Mouse (Mus musculus): ENCODE measurements at regions not wholly inside any gene's neighbourhood (a gene's known extent, or its start where the extent isn't known, plus 50 kb on each side); places are given as distances from the start of the nearest gene placed in this dataset.

- no peak overlapping the region for H3K4me3 ChIP-seq (replicated peaks; ENCODE audit: control insufficient read depth, low read depth, low read length)
- 63% methylated on average over 6 of the region's 6 CpGs for WGBS
- no peak for TF ChIP-seq CTCF (IDR thresholded peaks at IDR 0.05; ENCODE audit: control insufficient read depth, insufficient read depth, low read length)
- no peak for TF ChIP-seq POLR2A (IDR thresholded peaks at IDR 0.05; ENCODE audit: borderline replicate concordance, control insufficient read depth, low read depth, low read length)
Measured at GRCm38 (mm10) chr17:88274720-88275433, 165.6 kb upstream of the Foxn2 start.

GRCm38 (mm10) chr17:88279656-88280055, 160.9 kb upstream of the Foxn2 start:
- TF ChIP-seq CTCF (IDR thresholded peaks at IDR 0.05; ENCODE audit: control insufficient read depth, insufficient read depth, low read length) (no peak), POLR2A (IDR thresholded peaks at IDR 0.05; ENCODE audit: borderline replicate concordance, control insufficient read depth, low read depth, low read length) (no peak)
- 48% methylated on average over 5 of the region's 5 CpGs for WGBS
- no peak overlapping the region for H3K27ac ChIP-seq (ENCODE audit: control insufficient read depth, insufficient read depth, low read depth, low read length, poor library complexity)
- H3K4me3 ChIP-seq (replicated peaks; ENCODE audit: control insufficient read depth, low read depth, low read length), result no peak overlapping the region
- no peaks in the 10 kb centered on the region for H3K4me1 ChIP-seq (ENCODE audit: control insufficient read depth, insufficient read depth, low read length)

More at GRCm38 (mm10) chr17:88274720-88275433, 165.6 kb upstream of the Foxn2 start:
- Histone ChIP-seq H3K27ac (ENCODE audit: control insufficient read depth, insufficient read depth, low read depth, low read length, poor library complexity) (no peak overlapping the region), H3K4me1 (ENCODE audit: control insufficient read depth, insufficient read depth, low read length) (no peaks in the 10 kb centered on the region)

- no peak overlapping the region for H3K27ac ChIP-seq (ENCODE audit: control insufficient read depth, insufficient read depth, low read depth, low read length, poor library complexity)
- 65% methylated on average over 1 of the region's 1 CpGs for WGBS
- no peak for TF ChIP-seq CTCF (IDR thresholded peaks at IDR 0.05; ENCODE audit: control insufficient read depth, insufficient read depth, low read length)
- TF ChIP-seq POLR2A (IDR thresholded peaks at IDR 0.05; ENCODE audit: borderline replicate concordance, control insufficient read depth, low read depth, low read length), result no peak
Measured at GRCm38 (mm10) chr17:88282711-88283110, 157.8 kb upstream of the Foxn2 start.

GRCm38 (mm10) chr17:88284477-88284876, 156.0 kb upstream of the Foxn2 start:
- no peak overlapping the region for H3K4me3 ChIP-seq (replicated peaks; ENCODE audit: control insufficient read depth, low read depth, low read length)
- 70% methylated on average over 3 of the region's 3 CpGs for WGBS
- H3K4me1 ChIP-seq (ENCODE audit: control insufficient read depth, insufficient read depth, low read length), result no peaks in the 10 kb centered on the region
- TF ChIP-seq CTCF (IDR thresholded peaks at IDR 0.05; ENCODE audit: control insufficient read depth, insufficient read depth, low read length), result no peak
- no peak for TF ChIP-seq POLR2A (IDR thresholded peaks at IDR 0.05; ENCODE audit: borderline replicate concordance, control insufficient read depth, low read depth, low read length)
- H3K27ac ChIP-seq (ENCODE audit: control insufficient read depth, insufficient read depth, low read depth, low read length, poor library complexity), result no peak overlapping the region

More at GRCm38 (mm10) chr17:88282711-88283110, 157.8 kb upstream of the Foxn2 start:
- Histone ChIP-seq H3K4me1 (ENCODE audit: control insufficient read depth, insufficient read depth, low read length) (no peaks in the 10 kb centered on the region), H3K4me3 (replicated peaks; ENCODE audit: control insufficient read depth, low read depth, low read length) (no peak overlapping the region)

- 61% methylated on average over 1 of the region's 1 CpGs for WGBS
- TF ChIP-seq POLR2A (IDR thresholded peaks at IDR 0.05; ENCODE audit: borderline replicate concordance, control insufficient read depth, low read depth, low read length) (no peak), CTCF (IDR thresholded peaks at IDR 0.05; ENCODE audit: control insufficient read depth, insufficient read depth, low read length) (no peak)
- no peaks in the 10 kb centered on the region for H3K4me1 ChIP-seq (ENCODE audit: control insufficient read depth, insufficient read depth, low read length)
- no peak overlapping the region for H3K4me3 ChIP-seq (replicated peaks; ENCODE audit: control insufficient read depth, low read depth, low read length)
- no peak overlapping the region for H3K27ac ChIP-seq (ENCODE audit: control insufficient read depth, insufficient read depth, low read depth, low read length, poor library complexity)
Measured at GRCm38 (mm10) chr17:88287861-88288260, 152.7 kb upstream of the Foxn2 start.

GRCm38 (mm10) chr17:88297520-88297919, 143.0 kb upstream of the Foxn2 start:
- H3K4me1 ChIP-seq (ENCODE audit: control insufficient read depth, insufficient read depth, low read length), result no peaks in the 10 kb centered on the region
- 65% methylated on average over 4 of the region's 4 CpGs for WGBS
- no peak overlapping the region for H3K4me3 ChIP-seq (replicated peaks; ENCODE audit: control insufficient read depth, low read depth, low read length)
- no peak overlapping the region for H3K27ac ChIP-seq (ENCODE audit: control insufficient read depth, insufficient read depth, low read depth, low read length, poor library complexity)
- TF ChIP-seq POLR2A (IDR thresholded peaks at IDR 0.05; ENCODE audit: borderline replicate concordance, control insufficient read depth, low read depth, low read length) (no peak), CTCF (IDR thresholded peaks at IDR 0.05; ENCODE audit: control insufficient read depth, insufficient read depth, low read length) (no peak)

GRCm38 (mm10) chr17:88303991-88304390, 136.5 kb upstream of the Foxn2 start:
- TF ChIP-seq CTCF (IDR thresholded peaks at IDR 0.05; ENCODE audit: control insufficient read depth, insufficient read depth, low read length), result peak; percentile 28; the same call in 1 of the 2 replicates
- no peak for TF ChIP-seq POLR2A (IDR thresholded peaks at IDR 0.05; ENCODE audit: borderline replicate concordance, control insufficient read depth, low read depth, low read length)
- Histone ChIP-seq H3K4me1 (ENCODE audit: control insufficient read depth, insufficient read depth, low read length) (no peaks in the 10 kb centered on the region), H3K27ac (ENCODE audit: control insufficient read depth, insufficient read depth, low read depth, low read length, poor library complexity) (no peak overlapping the region), H3K4me3 (replicated peaks; ENCODE audit: control insufficient read depth, low read depth, low read length) (no peak overlapping the region)
- 59% methylated on average over 2 of the region's 2 CpGs for WGBS

GRCm38 (mm10) chr17:88305165-88305564, 135.3 kb upstream of the Foxn2 start:
- TF ChIP-seq CTCF (IDR thresholded peaks at IDR 0.05; ENCODE audit: control insufficient read depth, insufficient read depth, low read length), result no peak
- no peak for TF ChIP-seq POLR2A (IDR thresholded peaks at IDR 0.05; ENCODE audit: borderline replicate concordance, control insufficient read depth, low read depth, low read length)
- Histone ChIP-seq H3K27ac (ENCODE audit: control insufficient read depth, insufficient read depth, low read depth, low read length, poor library complexity) (no peak overlapping the region), H3K4me3 (replicated peaks; ENCODE audit: control insufficient read depth, low read depth, low read length) (no peak overlapping the region), H3K4me1 (ENCODE audit: control insufficient read depth, insufficient read depth, low read length) (no peaks in the 10 kb centered on the region)
- 84% methylated on average over 9 of the region's 9 CpGs for WGBS

Data from bone marrow, adult 2 months (tissue).